Mouse (Mus musculus): ENCODE measurements at regions not wholly inside any gene's neighbourhood (a gene's known extent, or its start where the extent isn't known, plus 50 kb on each side); places are given as distances from the start of the nearest gene placed in this dataset.

GRCm38 (mm10) chr15:16566155-16566732 is 162.3 kb upstream of the Cdh9 start:
- Histone ChIP-seq H3K4me2 (ENCODE audit: insufficient read depth, low read depth, poor library complexity, severe bottlenecking) (no peak overlapping the region), H3K9me3 (replicated peaks; ENCODE audit: low read length) (peaks cover 24% of the 10 kb centered on the region), H3K27me3 (replicated peaks) (no peaks in the 10 kb centered on the region), H3K4me1 (ENCODE audit: control insufficient read depth in 1 of 2, insufficient read depth in 2 of 2) (no peaks in the 10 kb centered on the region), H3K27ac (ENCODE audit: insufficient read depth, low read depth) (no peak overlapping the region), H3K4me3 (replicated peaks in 1 of 3; ENCODE audit: low read depth in 2 of 3, low read length in 2 of 3, poor library complexity in 1 of 3) (no peak overlapping the region), H3K79me2 (replicated peaks; ENCODE audit: control insufficient read depth, extremely low read depth, insufficient read depth, poor library complexity, severe bottlenecking) (no peaks in the 10 kb centered on the region), H3K36me3 (replicated peaks in 1 of 2; ENCODE audit: control insufficient read depth in 1 of 2, insufficient read depth in 1 of 2, low read length in 1 of 2) (no peaks in the 10 kb centered on the region), H3K9ac (ENCODE audit: insufficient read depth, low read depth) (no peak overlapping the region)
- no peak for TF ChIP-seq TBP (conservative IDR thresholded peaks at IDR 0.05; ENCODE audit: low read depth, low read length)
- no peak for TF ChIP-seq CHD1 (IDR thresholded peaks at IDR 0.05; ENCODE audit: low read depth, low read length)
- no peak for TF ChIP-seq CHD2 (IDR thresholded peaks at IDR 0.05; ENCODE audit: low read length)
- TF ChIP-seq TCF12 (IDR thresholded peaks at IDR 0.05; ENCODE audit: low read depth, low read length) = no peak
- TF ChIP-seq ETS1 (conservative IDR thresholded peaks at IDR 0.05; ENCODE audit: low read depth, low read length) = no peak
- no peak for TF ChIP-seq POLR2AphosphoS2 (IDR thresholded peaks at IDR 0.05; ENCODE audit: low read depth, low read length)
- TF ChIP-seq POLR2A (IDR thresholded peaks at IDR 0.05; ENCODE audit: low read depth, low read length) = no peak
- no peak for TF ChIP-seq NRF1 (IDR thresholded peaks at IDR 0.05; ENCODE audit: low read depth, low read length)
- no peak for TF ChIP-seq SMC3 (IDR thresholded peaks at IDR 0.05; ENCODE audit: low read depth, low read length)
- TF ChIP-seq MEF2A (IDR thresholded peaks at IDR 0.05; ENCODE audit: borderline replicate concordance, low read depth, low read length) = no peak
- TF ChIP-seq ELF1 (IDR thresholded peaks at IDR 0.05; ENCODE audit: low read depth, low read length) = no peak
- no peak for TF ChIP-seq MYC (IDR thresholded peaks at IDR 0.05; ENCODE audit: low read depth, low read length)
- no peak for TF ChIP-seq PAX5 (IDR thresholded peaks at IDR 0.05; ENCODE audit: low read length)
- no peak for TF ChIP-seq JUND (conservative IDR thresholded peaks at IDR 0.05; ENCODE audit: low read depth, low read length)
- DNase-seq (ENCODE audit: extremely low read depth) = no peak
- dilution Hi-C loops (cut with MboI; ENCODE audit: extremely low pct_ligation_motif_present, extremely low pct_unique_long_range_greater_than_20kb, low sequenced_read_pairs) (no loop called here), in situ Hi-C loops (cut with MboI; ENCODE audit: low pct_ligation_motif_present, low pct_unique_long_range_greater_than_20kb, low sequenced_read_pairs) (no loop called here)

GRCm38 (mm10) chr15:16566799-16567198 is 161.8 kb upstream of the Cdh9 start:
- Histone ChIP-seq H3K36me3 (replicated peaks in 1 of 2; ENCODE audit: control insufficient read depth in 1 of 2, insufficient read depth in 1 of 2, low read length in 1 of 2) (no peaks in the 10 kb centered on the region), H3K4me3 (replicated peaks in 1 of 3; ENCODE audit: low read depth in 2 of 3, low read length in 2 of 3, poor library complexity in 1 of 3) (no peak overlapping the region), H3K4me2 (ENCODE audit: insufficient read depth, low read depth, poor library complexity, severe bottlenecking) (no peak overlapping the region), H3K27me3 (replicated peaks) (no peaks in the 10 kb centered on the region), H3K9ac (ENCODE audit: insufficient read depth, low read depth) (no peak overlapping the region), H3K27ac (ENCODE audit: insufficient read depth, low read depth) (no peak overlapping the region), H3K79me2 (replicated peaks; ENCODE audit: control insufficient read depth, extremely low read depth, insufficient read depth, poor library complexity, severe bottlenecking) (no peaks in the 10 kb centered on the region), H3K4me1 (ENCODE audit: control insufficient read depth in 1 of 2, insufficient read depth in 2 of 2) (no peaks in the 10 kb centered on the region), H3K9me3 (replicated peaks; ENCODE audit: low read length) (peaks cover 27% of the 10 kb centered on the region)
- DNase-seq (ENCODE audit: extremely low read depth) = no peak
- dilution Hi-C loops (cut with MboI; ENCODE audit: extremely low pct_ligation_motif_present, extremely low pct_unique_long_range_greater_than_20kb, low sequenced_read_pairs) (no loop called here), in situ Hi-C loops (cut with MboI; ENCODE audit: low pct_ligation_motif_present, low pct_unique_long_range_greater_than_20kb, low sequenced_read_pairs) (no loop called here)
- TF ChIP-seq BHLHE40 (IDR thresholded peaks at IDR 0.05; ENCODE audit: low read depth, low read length) (no peak), MXI1 (IDR thresholded peaks at IDR 0.05; ENCODE audit: low read depth, low read length) (no peak), RAD21 (IDR thresholded peaks at IDR 0.05; ENCODE audit: low read depth, low read length) (no peak), EP300 (IDR thresholded peaks at IDR 0.05; ENCODE audit: low read length) (no peak), KAT2A (IDR thresholded peaks at IDR 0.05; ENCODE audit: insufficient replicate concordance, low read length) (no peak), HCFC1 (IDR thresholded peaks at IDR 0.05; ENCODE audit: low read depth, low read length) (no peak), CHD2 (IDR thresholded peaks at IDR 0.05; ENCODE audit: low read length) (no peak), RCOR1 (conservative IDR thresholded peaks at IDR 0.05; ENCODE audit: low read depth, low read length) (no peak), E2F4 (IDR thresholded peaks at IDR 0.05; ENCODE audit: insufficient replicate concordance, low read depth, low read length) (no peak), ELF1 (IDR thresholded peaks at IDR 0.05; ENCODE audit: low read depth, low read length) (no peak), GABPA (IDR thresholded peaks at IDR 0.05; ENCODE audit: insufficient replicate concordance, low read depth, low read length) (no peak), USF1 (IDR thresholded peaks at IDR 0.05; ENCODE audit: low read depth, low read length) (no peak), POLR2A (IDR thresholded peaks at IDR 0.05; ENCODE audit: low read depth, low read length) (no peak), CHD1 (IDR thresholded peaks at IDR 0.05; ENCODE audit: low read depth, low read length) (no peak), ZMIZ1 (IDR thresholded peaks at IDR 0.05; ENCODE audit: low read depth, low read length) (no peak)

Data from CH12.LX (cell line).